Mouse (Mus musculus): Measurements from ENCODE around the gene Slc16a12.

DNA sequence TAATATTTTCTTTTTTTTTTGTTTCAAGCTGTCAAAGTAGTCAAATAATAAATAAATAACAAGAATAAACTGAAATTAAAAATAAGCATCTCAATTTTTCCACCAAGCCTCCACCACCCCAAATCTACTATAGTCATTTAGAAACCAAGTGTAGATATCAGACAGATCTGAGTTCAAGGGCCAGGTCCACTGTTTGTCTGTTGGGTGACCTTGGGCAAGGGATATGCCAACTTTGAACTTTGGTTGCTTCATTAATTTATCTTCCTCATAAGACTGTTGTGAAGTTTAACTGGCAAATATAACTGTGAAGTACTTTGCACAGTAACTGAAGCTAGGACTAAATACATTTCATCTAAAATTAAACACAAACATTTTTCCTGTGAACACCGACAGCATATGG is 8.6 kb upstream of the Slc16a12 start:
- TF ChIP-seq CEBPB (IDR thresholded peaks at IDR 0.05; ENCODE audit: low read depth) (no peak), CTCF (IDR thresholded peaks at IDR 0.05; ENCODE audit: control insufficient read depth, insufficient read depth, insufficient read length) (no peak), MYOG (IDR thresholded peaks at IDR 0.05; ENCODE audit: control insufficient read depth, extremely low read depth, insufficient read length) (no peak), USF1 (IDR thresholded peaks at IDR 0.05; ENCODE audit: low read depth) (no peak), FOSL1 (IDR thresholded peaks at IDR 0.05; ENCODE audit: insufficient read depth, low read length, poor library complexity, severe bottlenecking) (no peak), MYOD1 (IDR thresholded peaks at IDR 0.05; ENCODE audit: control insufficient read depth, insufficient read length, low read depth) (no peak), MAX (IDR thresholded peaks at IDR 0.05) (no peak)

Measured in C2C12 (cell line).